Mouse (Mus musculus) liver, embryonic 12.5 days (tissue): Measurements from ENCODE around the gene Ybx1. TPM values are rescaled to one million over a fixed set of nuclear protein-coding genes. Genes with fewer than 3 reads are reported as not detected.
A peak's percentile ranks its signal among the peaks of the same experiment; 100 is the strongest.
"Not testable (repeated sequence)": the region's sequence is repeated elsewhere in the genome, so short reads cannot be mapped to it uniquely, and the experiment has no call there.

Source experiments
- ATAC-seq: fragments of 200-750 bp; cut with Nextera tagmentation; 2 replicates; pipeline ENCODE4 v1.8.0; 2017; ENCODE audit warnings: moderate number of reproducible peaks, mild to moderate bottlenecking, moderate library complexity
- H3K27ac ChIP-seq: fragments of 300-500 bp; sonication (generic); 2 replicates; pipeline ENCODE4 v1.5.1; 2016; ENCODE audit warnings: mild to moderate bottlenecking
- H3K27me3 ChIP-seq: fragments of 300-500 bp; sonication (generic); replicated peaks from 2 replicates; pipeline ENCODE4 v1.6.1; 2016; ENCODE audit warnings: mild to moderate bottlenecking, moderate library complexity
- H3K36me3 ChIP-seq: fragments of 300-500 bp; sonication (generic); 2 replicates; pipeline ENCODE4 v1.6.1; 2016; ENCODE audit warnings: mild to moderate bottlenecking, moderate library complexity
- H3K4me1 ChIP-seq: fragments of 300-500 bp; sonication (generic); 2 replicates; pipeline ENCODE4 v1.6.1; 2016
- H3K4me2 ChIP-seq: fragments of 300-500 bp; sonication (generic); 2 replicates; pipeline ENCODE4 v1.6.1; 2016; ENCODE audit warnings: mild to moderate bottlenecking, moderate library complexity
- H3K4me3 ChIP-seq: fragments of 300-500 bp; sonication (generic); 2 replicates; pipeline ENCODE4 v1.5.1; 2016; ENCODE audit warnings: mild to moderate bottlenecking, moderate library complexity
- H3K9ac ChIP-seq: fragments of 300-500 bp; sonication (generic); 2 replicates; pipeline ENCODE4 v1.6.1; 2016; ENCODE audit warnings: mild to moderate bottlenecking, moderate library complexity
- H3K9me3 ChIP-seq: fragments of 300-500 bp; sonication (generic); replicated peaks from 2 replicates; pipeline ENCODE4 v1.6.1; 2016; ENCODE audit warnings: mild to moderate bottlenecking, moderate library complexity
- WGBS: fragments of 180-500 bp; shearing (Covaris S2); methylation state at CpG from one replicate; pipeline ENCODE4 v1.1.7; 2016; ENCODE audit not compliant: insufficient replicate concordance; 5-methylcytosine and 5-hydroxymethylcytosine counted together
- polyA plus RNA-seq: library from polyadenylated mRNA; unstranded; fragments of >200 nt; fragmentation: Nextera tagmentation; extraction: Ambion mirVana; gene quantifications from 2 replicates; pipeline ENCODE4 v1.2.1, GENCODE M21; 2016

Gene Ybx1
- polyA plus RNA-seq, 1 experiment from 2014 or later, result 700 TPM

DNA sequence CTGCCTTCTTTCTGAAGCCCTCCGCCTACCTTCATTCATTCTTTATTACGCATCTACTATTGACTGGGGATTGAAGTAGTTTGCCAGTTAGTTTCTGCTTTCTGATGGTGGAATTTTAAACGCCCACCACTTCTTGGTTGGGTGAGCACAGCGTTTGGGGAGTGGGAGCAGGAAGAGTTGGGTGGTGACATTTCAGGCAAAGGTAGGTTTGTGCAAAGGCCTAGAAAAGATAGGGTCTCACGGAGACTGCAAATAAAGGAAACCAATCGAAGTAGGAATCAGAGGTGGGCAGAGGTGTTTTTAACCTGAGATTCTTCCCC, 690 bp upstream of the Ybx1 start:
- peak overlapping the region; percentile 97 for H3K4me2 ChIP-seq
- peak overlapping the region; percentile 88 for H3K27ac ChIP-seq
- H3K9ac ChIP-seq, result peak overlapping the region; percentile 97
- no peaks in the 10 kb centered on the region for H3K9me3 ChIP-seq
- peak overlapping the region; percentile 98 for H3K4me3 ChIP-seq
- H3K27me3 ChIP-seq, result no peaks in the 10 kb centered on the region
- 5% methylated on average over 6 of the region's 6 CpGs for WGBS
- no peak for ATAC-seq
- H3K36me3 ChIP-seq, result peaks cover 26% of the 10 kb centered on the region
- H3K4me1 ChIP-seq, result peaks cover 37% of the 10 kb centered on the region

- Histone ChIP-seq H3K4me2 (peak overlapping the region; percentile 97), H3K4me1 (peaks cover 45% of the 10 kb centered on the region), H3K36me3 (peaks cover 37% of the 10 kb centered on the region), H3K27me3 (no peaks in the 10 kb centered on the region), H3K9me3 (no peaks in the 10 kb centered on the region), H3K9ac (peak overlapping the region; percentile 97), H3K27ac (peak overlapping the region; percentile 88), H3K4me3 (peak overlapping the region; percentile 98)
- WGBS, result under 1% methylated on average over 71 of the region's 80 CpGs
- ATAC-seq, result no peak
These were observed 688 bp downstream of the Ybx1 start for GRCm38 (mm10) chr4:119293574-119294258.

DNA sequence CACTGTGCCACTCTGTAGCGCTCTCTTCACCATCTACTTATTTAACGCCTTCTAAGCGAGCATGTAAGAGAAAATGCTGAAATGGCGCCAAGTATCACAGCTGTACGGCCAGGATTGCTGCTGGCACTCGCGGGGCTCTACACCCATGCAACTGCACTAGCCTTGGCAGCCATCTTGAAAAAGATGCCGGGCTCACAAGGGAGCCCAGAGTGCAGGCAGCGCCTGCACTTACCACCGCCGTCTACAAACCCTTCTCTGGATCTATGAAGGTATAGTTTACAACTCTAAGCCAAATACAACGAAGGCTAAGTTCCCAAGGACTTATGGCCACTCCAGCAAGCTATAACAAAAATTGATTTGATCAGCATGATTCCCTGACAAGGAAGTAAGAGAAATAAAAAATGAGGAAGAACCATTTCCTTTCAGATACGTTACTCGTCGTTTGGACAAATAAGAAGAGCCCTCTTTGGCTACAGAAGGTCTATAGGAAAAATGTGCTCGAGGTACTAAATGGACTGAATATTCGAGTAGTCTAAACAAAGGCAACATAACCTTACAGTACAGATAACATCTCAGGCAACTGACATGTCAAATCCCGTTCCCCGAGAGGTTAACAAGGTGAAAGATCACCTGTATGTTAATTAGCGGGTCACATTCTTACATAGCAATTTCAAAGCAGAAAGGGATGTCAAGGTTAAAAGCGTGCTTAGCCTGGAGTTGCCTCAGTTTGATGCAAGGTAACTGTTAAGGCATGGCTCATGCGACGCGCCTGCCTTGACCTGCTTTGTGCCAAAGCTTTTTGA, 1.4 kb downstream of the Ybx1 start:
- peaks cover 51% of the 10 kb centered on the region for H3K4me1 ChIP-seq
- ATAC-seq, result 0 out of 2 replicates have a peak, but pooled peaks have one; percentile 20
- peak overlapping the region; percentile 97 for H3K9ac ChIP-seq
- no peaks in the 10 kb centered on the region for H3K27me3 ChIP-seq
- H3K4me2 ChIP-seq, result peak overlapping the region; percentile 97
- peaks cover 44% of the 10 kb centered on the region for H3K36me3 ChIP-seq
- H3K4me3 ChIP-seq, result peak overlapping the region; percentile 98
- H3K9me3 ChIP-seq, result no peaks in the 10 kb centered on the region
- WGBS, result under 1% methylated on average over 24 of the region's 24 CpGs
- peak overlapping the region; percentile 88 for H3K27ac ChIP-seq

DNA sequence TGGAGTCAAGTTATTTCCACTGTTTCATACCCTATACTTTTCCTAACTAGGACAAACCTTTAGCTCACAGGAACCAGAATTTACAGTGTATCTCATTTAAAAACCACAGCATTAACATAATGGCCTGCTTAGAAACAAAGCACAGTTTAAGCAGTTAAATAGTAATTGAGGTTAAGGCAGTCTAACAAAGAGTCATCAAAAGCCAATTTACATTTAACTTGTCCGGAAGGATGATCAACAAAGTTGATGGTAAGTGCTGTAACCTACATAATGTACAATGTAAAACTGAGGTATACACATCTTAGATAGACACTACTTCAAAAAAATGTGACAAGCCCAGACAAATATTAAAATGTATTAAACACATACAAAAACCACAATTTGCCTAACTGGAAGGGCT, 2.5 kb downstream of the Ybx1 start:
- H3K4me3 ChIP-seq, result peak overlapping the region; percentile 98
- 59% methylated on average over 1 of the region's 1 CpGs for WGBS
- peaks cover 53% of the 10 kb centered on the region for H3K36me3 ChIP-seq
- peak overlapping the region; percentile 88 for H3K27ac ChIP-seq
- H3K4me2 ChIP-seq, result peak overlapping the region; percentile 97
- no peaks in the 10 kb centered on the region for H3K27me3 ChIP-seq
- H3K9me3 ChIP-seq, result no peaks in the 10 kb centered on the region
- ATAC-seq, result no peak
- H3K4me1 ChIP-seq, result peaks cover 61% of the 10 kb centered on the region
- H3K9ac ChIP-seq, result peak overlapping the region; percentile 97

DNA sequence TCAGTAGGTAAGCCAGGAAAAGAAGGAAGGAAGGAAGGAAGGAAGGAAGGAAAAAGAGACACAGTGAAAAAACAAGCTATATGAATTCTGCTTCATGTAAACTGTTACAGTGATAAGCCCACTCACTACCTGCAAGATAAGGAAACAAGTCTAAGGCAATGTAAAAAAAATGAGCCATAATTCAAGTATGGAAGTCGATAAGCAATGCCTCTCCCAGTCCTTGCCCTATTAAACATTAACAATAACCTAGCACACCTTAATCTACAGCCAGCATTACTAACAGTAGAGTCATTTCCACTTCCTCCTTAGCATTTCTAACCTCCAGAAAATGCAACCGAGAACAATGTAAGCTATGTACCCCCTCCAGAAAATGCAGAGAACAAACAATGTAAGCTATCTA, 9.1 kb downstream of the Ybx1 start:
- ATAC-seq, result peak; percentile 61; the same call in 1 of the 2 replicates
- peaks cover 49% of the 10 kb centered on the region for H3K4me1 ChIP-seq
- no peaks in the 10 kb centered on the region for H3K9me3 ChIP-seq
- H3K27me3 ChIP-seq, result no peaks in the 10 kb centered on the region
- no peak overlapping the region for H3K9ac ChIP-seq
- H3K36me3 ChIP-seq, result peaks cover 93% of the 10 kb centered on the region
- no peak overlapping the region for H3K4me3 ChIP-seq
- peak overlapping the region; percentile 58 for H3K27ac ChIP-seq
- H3K4me2 ChIP-seq, result peak overlapping the region; percentile 41
- WGBS, result 32% methylated on average over 2 of the region's 2 CpGs

GRCm38 (mm10) chr4:119284861-119285260, 9.5 kb downstream of the Ybx1 start:
- Histone ChIP-seq H3K4me3 (no peak overlapping the region), H3K27ac (peak overlapping the region; percentile 38; the same call in 1 of the 2 replicates), H3K27me3 (no peaks in the 10 kb centered on the region), H3K9ac (no peak overlapping the region), H3K4me1 (peaks cover 46% of the 10 kb centered on the region), H3K36me3 (peaks cover 93% of the 10 kb centered on the region), H3K4me2 (no peak overlapping the region), H3K9me3 (no peaks in the 10 kb centered on the region)
- no peak for ATAC-seq
- 60% methylated on average over 1 of the region's 1 CpGs for WGBS

DNA sequence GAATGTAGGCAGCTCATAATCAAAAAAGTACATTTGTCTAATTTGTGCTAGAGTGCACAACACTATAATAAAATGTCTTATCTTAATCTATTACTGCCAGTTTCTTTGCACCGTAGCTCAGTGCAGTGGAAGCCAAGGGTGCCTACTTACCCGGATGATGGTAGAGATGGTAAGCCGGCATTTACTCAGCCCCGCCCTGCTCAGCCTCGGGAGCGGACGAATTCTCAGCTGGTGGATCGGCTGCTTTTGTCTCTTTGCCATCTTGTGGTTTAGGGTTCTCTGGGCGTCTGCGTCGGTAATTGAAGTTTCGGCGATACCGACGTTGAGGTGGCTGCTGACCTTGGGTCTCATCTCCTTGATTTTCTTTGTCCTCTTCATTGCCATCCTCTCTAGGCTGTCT, 15.6 kb downstream of the Ybx1 start:
- Histone ChIP-seq H3K36me3 (peaks cover 95% of the 10 kb centered on the region), H3K4me1 (peaks cover 13% of the 10 kb centered on the region; the same call in 1 of the 2 replicates)
- not testable (repeated sequence) for H3K27me3 ChIP-seq, H3K9me3 ChIP-seq, H3K27ac ChIP-seq, ATAC-seq, H3K4me2 ChIP-seq, H3K9ac ChIP-seq, H3K4me3 ChIP-seq
- 76% methylated on average over 15 of the region's 15 CpGs for WGBS

- Histone ChIP-seq H3K9me3 (no peaks in the 10 kb centered on the region), H3K27me3 (no peaks in the 10 kb centered on the region), H3K27ac (peak overlapping the region; percentile 37), H3K4me3 (no peak overlapping the region), H3K36me3 (peaks cover 95% of the 10 kb centered on the region), H3K4me1 (peaks cover 26% of the 10 kb centered on the region), H3K9ac (no peak overlapping the region), H3K4me2 (no peak overlapping the region)
- 65% methylated on average over 2 of the region's 2 CpGs for WGBS
- ATAC-seq, result no peak
These were observed 18.7 kb downstream of the Ybx1 start for GRCm38 (mm10) chr4:119275726-119276125.

DNA sequence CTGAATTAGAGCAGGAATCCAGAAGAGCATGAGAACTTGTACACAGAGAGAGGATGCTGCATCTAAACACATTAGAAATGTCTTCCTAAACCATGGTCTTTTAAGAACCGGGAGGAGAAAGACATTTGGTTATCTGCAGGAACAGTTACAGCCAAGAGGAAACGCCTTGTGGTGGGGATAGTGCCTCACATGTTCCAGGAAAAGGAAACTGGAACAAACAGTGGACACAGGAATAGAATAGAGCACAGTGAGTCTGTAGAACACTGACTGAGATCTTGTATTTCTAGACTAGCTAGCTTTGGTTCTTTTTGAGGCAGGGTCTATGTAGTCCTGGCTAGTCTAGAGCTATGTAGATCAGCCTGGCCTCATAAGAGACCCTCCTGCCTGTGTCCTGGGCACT, 19.2 kb downstream of the Ybx1 start:
- peaks cover 27% of the 10 kb centered on the region for H3K4me1 ChIP-seq
- no peaks in the 10 kb centered on the region for H3K27me3 ChIP-seq
- 13% methylated on average over 2 of the region's 2 CpGs for WGBS
- H3K36me3 ChIP-seq, result peaks cover 96% of the 10 kb centered on the region
- H3K9ac ChIP-seq, result no peak overlapping the region
- no peak overlapping the region for H3K4me3 ChIP-seq
- peak; percentile 36 for ATAC-seq
- H3K27ac ChIP-seq, result peak overlapping the region; percentile 37
- no peaks in the 10 kb centered on the region for H3K9me3 ChIP-seq
- no peak overlapping the region for H3K4me2 ChIP-seq

- WGBS, result 80% methylated on average over 1 of the region's 1 CpGs
- Histone ChIP-seq H3K27ac (peak overlapping the region; percentile 13; the same call in 1 of the 2 replicates), H3K9me3 (no peaks in the 10 kb centered on the region), H3K4me1 (peaks cover 27% of the 10 kb centered on the region), H3K9ac (no peak overlapping the region), H3K4me3 (no peak overlapping the region), H3K27me3 (no peaks in the 10 kb centered on the region), H3K36me3 (peaks cover 96% of the 10 kb centered on the region), H3K4me2 (no peak overlapping the region)
- ATAC-seq, result no peak
These were observed 19.8 kb downstream of the Ybx1 start for GRCm38 (mm10) chr4:119274627-119275026.

DNA sequence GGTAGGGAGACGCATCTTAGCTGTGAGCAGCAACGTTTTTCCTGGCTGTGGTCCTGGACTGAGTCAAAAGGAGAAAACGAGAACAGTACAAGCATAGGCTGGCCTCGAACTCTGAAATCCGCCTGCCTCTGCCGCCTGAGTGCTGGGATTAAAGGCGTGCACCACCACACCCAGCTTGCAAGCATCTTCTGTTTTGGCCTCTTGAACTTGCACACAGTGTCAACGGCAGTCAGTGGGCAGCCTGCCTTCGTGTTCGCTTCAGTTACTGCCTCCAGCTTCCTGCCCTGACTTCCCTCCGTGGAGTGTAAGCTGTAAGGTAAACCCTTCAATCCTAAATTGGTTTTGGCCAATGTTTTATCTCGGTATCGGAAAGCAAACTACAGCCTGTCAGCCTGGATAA, 27.8 kb downstream of the Ybx1 start:
- no peak for ATAC-seq
- Histone ChIP-seq H3K9ac (no peak overlapping the region), H3K27ac (no peak overlapping the region), H3K36me3 (peaks cover 23% of the 10 kb centered on the region), H3K9me3 (no peaks in the 10 kb centered on the region), H3K4me3 (no peak overlapping the region), H3K4me2 (no peak overlapping the region), H3K27me3 (no peaks in the 10 kb centered on the region), H3K4me1 (peaks cover 9% of the 10 kb centered on the region)
- 53% methylated on average over 13 of the region's 13 CpGs for WGBS

GRCm38 (mm10) chr4:119263459-119263858, 30.9 kb downstream of the Ybx1 start:
- ATAC-seq, result no peak
- WGBS, result 68% methylated on average over 3 of the region's 3 CpGs

More at GRCm38 (mm10) chr4:119263459-119263858, 30.9 kb downstream of the Ybx1 start:
- Histone ChIP-seq H3K4me1 (0 out of 2 replicates have a peak, but pooled peaks cover 5% of the 10 kb centered on the region), H3K36me3 (no peaks in the 10 kb centered on the region; the same call in 1 of the 2 replicates), H3K27me3 (no peaks in the 10 kb centered on the region), H3K4me3 (no peak overlapping the region), H3K9ac (no peak overlapping the region), H3K9me3 (no peaks in the 10 kb centered on the region), H3K4me2 (no peak overlapping the region), H3K27ac (no peak overlapping the region)
